15 mouse cellular contexts compared by ENCODE assay signal in genomic region chr2:80618991-80619390, GRCm38 (mm10).
"Had no signal": no experiment of that assay in that cellular context is flagged by ENCODE, and none has a peak within 500 bp of the region (broad histone marks: within the 10 kb centered on the region; RNA-seq: fewer than 3 reads in every experiment).

No protein-coding gene starts in this region.

- H3K27ac ChIP-seq: midbrain, embryonic 10.5 days; midbrain, embryonic 12.5 days; neural tube, embryonic 13.5 days; neural tube, embryonic 15.5 days; stomach, embryonic 15.5 days; stomach, postnatal 0 days had no signal

- H3K4me3 ChIP-seq: midbrain, embryonic 10.5 days; midbrain, embryonic 12.5 days; myocyte; neural tube, embryonic 13.5 days; neural tube, embryonic 15.5 days; stomach, embryonic 15.5 days had no signal

- DNase-seq: lung, adult 18-20 months; lung, embryonic 14.5 days; lung, postnatal 10 days; lung, postnatal 4 days; midbrain, embryonic 14.5 days; right cerebral cortex, postnatal 14 days; thymus, postnatal 14 days; thymus, postnatal 36 days had no signal
